Mouse (Mus musculus): Measurements from ENCODE around the gene F11.

GRCm38 (mm10) chr8:45262851-45263250 lies 1.0 kb upstream of the F11 start:
- TF ChIP-seq POLR2A (IDR thresholded peaks at IDR 0.05; ENCODE audit: borderline replicate concordance, extremely low read depth, low read depth, low read length) (no peak), CTCF (IDR thresholded peaks at IDR 0.05; ENCODE audit: insufficient read depth, low read length) (no peak)

All from lung, adult 2 months (tissue).